Mouse (Mus musculus) erythroblast, embryonic 14.5 days (primary cell): ENCODE results near the gene H1foo. TPM values are rescaled to one million over a fixed set of nuclear protein-coding genes. Genes with fewer than 3 reads are reported as not detected.

Source experiments
- H3K27me3 ChIP-seq: 2 replicates; pipeline ENCODE4 v1.6.1; 2012; ENCODE audit warnings: inconsistent platforms; ENCODE audit not compliant: control insufficient read depth
- H3K36me3 ChIP-seq: 2 replicates; pipeline ENCODE4 v1.6.1; 2012; ENCODE audit warnings: mild to moderate bottlenecking, inconsistent platforms; ENCODE audit not compliant: control insufficient read depth
- H3K4me1 ChIP-seq: 2 replicates; pipeline ENCODE4 v1.6.1; 2012; ENCODE audit warnings: inconsistent platforms; ENCODE audit not compliant: control insufficient read depth
- H3K4me3 ChIP-seq: replicated peaks from 2 replicates; pipeline ENCODE3; 2012; ENCODE audit warnings: moderate library complexity, mild to moderate bottlenecking, inconsistent platforms
- H3K9me3 ChIP-seq: 2 replicates; pipeline ENCODE4 v1.6.1; 2012; ENCODE audit warnings: low read length, inconsistent platforms, mixed read lengths; ENCODE audit not compliant: control insufficient read depth
- GATA1 ChIP-seq: IDR thresholded peaks from 2 replicates; pipeline ENCODE4 v1.6.1; 2012; ENCODE audit warnings: low read length, inconsistent platforms, mixed read lengths
- TAL1 ChIP-seq: IDR thresholded peaks from 3 replicates; pipeline ENCODE4 v1.6.1; 2012; ENCODE audit warnings: low read length, inconsistent platforms, mixed read lengths
- polyA plus RNA-seq: library from polyadenylated mRNA; stranded (reverse); fragments of >175 nt; gene quantifications from 2 replicates; pipeline ENCODE4 v1.2.3, GENCODE M21; 2012

H1foo gene
- polyA plus RNA-seq, 1 experiment: not detected

DNA sequence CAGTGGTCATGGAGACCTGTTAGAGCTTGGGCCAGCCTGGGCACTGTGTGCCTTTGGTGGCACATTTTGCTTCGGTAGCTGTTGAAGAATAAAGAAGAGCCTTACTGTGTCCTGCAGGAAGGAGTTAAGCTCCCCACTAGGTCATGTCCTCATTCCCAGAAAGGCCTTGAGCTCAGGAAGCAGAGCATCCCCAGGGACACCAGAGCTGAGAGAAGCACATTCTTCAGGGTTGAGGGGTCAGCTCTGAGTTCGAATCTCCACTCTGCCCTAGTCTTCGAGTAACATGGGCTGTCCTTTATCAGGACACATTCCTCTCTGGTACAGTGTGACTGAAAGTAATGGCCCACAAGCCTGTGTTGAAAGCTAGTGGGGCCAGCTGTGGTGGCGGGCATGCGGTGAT is 24.9 kb upstream of the H1foo start:
- H3K4me1 ChIP-seq: peaks cover 15% of the 10 kb centered on the region
- peaks cover 16% of the 10 kb centered on the region for H3K9me3 ChIP-seq
- H3K27me3 ChIP-seq: no peaks in the 10 kb centered on the region
- no peaks in the 10 kb centered on the region; the same call in 1 of the 2 replicates for H3K36me3 ChIP-seq
- TF ChIP-seq TAL1: no peak
- TF ChIP-seq GATA1: no peak
- H3K4me3 ChIP-seq: no peak overlapping the region

DNA sequence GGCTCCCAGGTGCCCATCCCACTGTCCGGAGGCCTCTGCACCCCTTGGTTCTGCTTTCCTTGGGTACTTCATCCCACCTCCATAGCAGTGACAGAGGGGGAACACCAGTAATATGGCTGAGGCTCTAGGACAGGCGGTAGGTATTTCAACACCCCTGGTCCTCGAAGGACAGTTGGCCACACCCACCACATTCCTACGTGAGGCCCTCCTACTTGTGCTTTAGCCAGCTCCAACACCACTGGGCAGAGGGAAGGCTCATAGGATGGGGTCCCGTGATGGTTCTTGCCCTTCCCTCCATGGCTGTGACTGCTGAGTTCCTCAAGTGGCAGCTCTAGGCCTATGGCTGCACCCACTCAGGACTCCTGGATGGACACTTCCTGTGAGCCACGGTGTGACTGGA is 19.9 kb upstream of the H1foo start:
- Histone ChIP-seq H3K27me3 (no peaks in the 10 kb centered on the region), H3K4me1 (peaks cover 5% of the 10 kb centered on the region), H3K9me3 (peaks cover 13% of the 10 kb centered on the region), H3K4me3 (no peak overlapping the region), H3K36me3 (no peaks in the 10 kb centered on the region)
- TF ChIP-seq TAL1: no peak
- TF ChIP-seq GATA1: no peak

DNA sequence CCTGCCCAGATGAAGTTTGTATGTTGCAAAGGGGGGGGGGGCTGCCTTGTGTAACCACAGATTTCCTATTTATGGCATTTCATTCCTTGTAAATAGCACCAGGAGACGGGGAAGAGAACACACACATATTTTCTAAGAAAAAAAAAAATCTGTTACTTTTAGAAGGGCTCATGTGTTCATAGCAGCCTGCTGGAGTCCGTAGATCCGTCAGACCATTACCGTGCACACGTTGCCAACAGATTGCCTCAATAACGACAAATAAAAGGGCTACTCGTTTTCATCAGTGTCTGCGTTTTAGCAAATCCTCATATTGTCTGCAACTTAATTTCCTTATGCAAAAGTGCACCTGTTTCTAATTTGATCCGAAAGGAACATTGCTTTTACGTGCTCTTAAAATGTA is 18.3 kb upstream of the H1foo start:
- TF ChIP-seq TAL1 (no peak), GATA1 (no peak)
- H3K4me3 ChIP-seq: no peak overlapping the region
- H3K9me3 ChIP-seq: peaks cover 4% of the 10 kb centered on the region
- no peaks in the 10 kb centered on the region for H3K36me3 ChIP-seq
- H3K4me1 ChIP-seq: peaks cover 5% of the 10 kb centered on the region
- no peaks in the 10 kb centered on the region for H3K27me3 ChIP-seq

GRCm38 (mm10) chr6:115927292-115928242 is 17.2 kb upstream of the H1foo start:
- no peaks in the 10 kb centered on the region for H3K27me3 ChIP-seq

DNA sequence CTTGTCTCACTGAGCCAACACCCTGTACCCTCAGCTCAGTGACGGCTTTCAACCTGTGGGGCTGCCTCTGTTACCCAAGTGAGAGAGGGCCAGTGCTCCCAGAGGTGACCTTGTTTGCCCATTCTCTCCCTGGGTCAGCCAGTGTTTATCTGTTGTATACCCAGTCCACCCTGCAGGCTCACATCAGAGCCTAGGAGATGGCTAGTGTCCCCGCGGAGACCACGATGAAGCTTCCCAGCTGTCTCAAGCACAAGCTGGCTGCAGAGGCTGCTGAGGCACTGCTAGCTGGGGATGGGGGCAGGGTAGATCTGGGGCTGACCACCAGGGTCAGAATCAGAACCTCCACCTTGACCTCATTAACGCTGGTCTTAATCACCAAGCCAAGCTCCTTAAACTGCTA is 14.7 kb upstream of the H1foo start:
- Histone ChIP-seq H3K4me1 (no peaks in the 10 kb centered on the region), H3K9me3 (no peaks in the 10 kb centered on the region), H3K36me3 (no peaks in the 10 kb centered on the region), H3K4me3 (no peak overlapping the region), H3K27me3 (no peaks in the 10 kb centered on the region)
- TF ChIP-seq GATA1 (no peak), TAL1 (no peak)

More at GRCm38 (mm10) chr6:115927292-115928242, 17.2 kb upstream of the H1foo start:
- H3K4me1 ChIP-seq: peaks cover 5% of the 10 kb centered on the region
- H3K4me3 ChIP-seq: no peak overlapping the region
- no peak for TF ChIP-seq TAL1
- TF ChIP-seq GATA1: no peak
- peaks cover 3% of the 10 kb centered on the region for H3K9me3 ChIP-seq
- no peaks in the 10 kb centered on the region for H3K36me3 ChIP-seq

- H3K4me3 ChIP-seq: no peak within 1 kb of the TSS
- no peaks in the 10 kb centered on the region for H3K4me1 ChIP-seq
- no peak for TF ChIP-seq TAL1
- no peak for TF ChIP-seq GATA1
- H3K36me3 ChIP-seq: no peaks in the 10 kb centered on the region
- H3K9me3 ChIP-seq: no peaks in the 10 kb centered on the region
- H3K27me3 ChIP-seq: no peaks in the 10 kb centered on the region
These were observed 13.1 kb upstream of the H1foo start, which contains the start of gene Rho for GRCm38 (mm10) chr6:115931639-115932038. Gene Rho, plus strand, starts transcription at chr6:115931748.

- Histone ChIP-seq H3K36me3 (no peaks in the 10 kb centered on the region), H3K9me3 (no peaks in the 10 kb centered on the region), H3K27me3 (no peaks in the 10 kb centered on the region), H3K4me1 (no peaks in the 10 kb centered on the region), H3K4me3 (no peak overlapping the region)
- TF ChIP-seq TAL1: no peak
- no peak for TF ChIP-seq GATA1
These were observed 12.3 kb upstream of the H1foo start for GRCm38 (mm10) chr6:115932391-115932790.

DNA sequence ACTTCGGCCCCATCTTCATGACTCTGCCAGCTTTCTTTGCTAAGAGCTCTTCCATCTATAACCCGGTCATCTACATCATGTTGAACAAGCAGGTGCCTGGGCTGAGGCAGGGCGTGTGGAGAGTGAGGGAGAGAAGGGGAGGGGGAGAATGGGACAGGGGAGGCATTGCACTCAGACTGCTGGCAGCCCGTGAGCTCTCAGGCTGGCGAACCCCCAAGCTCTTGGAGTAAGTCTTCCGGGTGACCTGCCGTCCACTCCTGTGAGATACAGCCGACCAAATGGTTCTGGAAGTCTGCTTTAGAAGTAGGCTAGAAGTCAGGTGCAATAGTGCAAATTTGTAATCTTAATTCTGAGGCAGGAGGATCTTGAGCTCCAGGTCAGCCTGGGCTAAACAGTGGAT is 9.2 kb upstream of the H1foo start:
- no peaks in the 10 kb centered on the region for H3K36me3 ChIP-seq
- TF ChIP-seq TAL1 (no peak), GATA1 (no peak)
- no peaks in the 10 kb centered on the region for H3K27me3 ChIP-seq
- H3K4me1 ChIP-seq: no peaks in the 10 kb centered on the region
- no peak overlapping the region for H3K4me3 ChIP-seq
- no peaks in the 10 kb centered on the region for H3K9me3 ChIP-seq

GRCm38 (mm10) chr6:115938011-115938410 is 6.7 kb upstream of the H1foo start:
- TF ChIP-seq GATA1 (no peak), TAL1 (no peak)
- no peak overlapping the region for H3K4me3 ChIP-seq
- no peaks in the 10 kb centered on the region for H3K27me3 ChIP-seq

More at GRCm38 (mm10) chr6:115938011-115938410, 6.7 kb upstream of the H1foo start:
- H3K36me3 ChIP-seq: no peaks in the 10 kb centered on the region
- H3K4me1 ChIP-seq: peaks cover 2% of the 10 kb centered on the region
- no peaks in the 10 kb centered on the region for H3K9me3 ChIP-seq
